Mouse (Mus musculus) cortical plate, adult 2 months (tissue): Measurements from ENCODE around the gene Gm47429. TPM values are rescaled to one million over a fixed set of nuclear protein-coding genes. Genes with fewer than 3 reads are reported as not detected.

Experiments used
- H3K27ac ChIP-seq: fragments of 200-500 bp; 2 replicates; pipeline ENCODE4 v1.5.1; 2012; ENCODE audit warnings: low read length, control low read depth, inconsistent platforms; ENCODE audit not compliant: insufficient read depth
- H3K4me1 ChIP-seq: fragments of 200-500 bp; 2 replicates; pipeline ENCODE4 v1.6.1; 2011; ENCODE audit warnings: low read length; ENCODE audit not compliant: control insufficient read depth, insufficient read depth
- H3K4me3 ChIP-seq: fragments of 200-500 bp; 2 replicates; pipeline ENCODE4 v1.5.1; 2011; ENCODE audit warnings: mild to moderate bottlenecking, low read length, control low read depth; ENCODE audit not compliant: insufficient read depth
- CTCF ChIP-seq: fragments of 200-500 bp; IDR thresholded peaks from 2 replicates; pipeline ENCODE4 v1.5.1; 2011; ENCODE audit warnings: mild to moderate bottlenecking, control low read depth, low read length; ENCODE audit not compliant: insufficient read depth; ENCODE audit errors: extremely low read depth
- POLR2A ChIP-seq: fragments of 200-500 bp; IDR thresholded peaks from 2 replicates; pipeline ENCODE4 v1.6.1; 2011; ENCODE audit warnings: mild to moderate bottlenecking, low read length, control low read depth; ENCODE audit not compliant: insufficient read depth; ENCODE audit errors: extremely low read depth
- polyA plus RNA-seq: library from polyadenylated mRNA; depleted of rRNA; stranded (reverse); fragments of >200 nt; gene quantifications from 2 replicates; pipeline ENCODE4 v1.2.3, GENCODE M21; 2012; rRNA removed

Gm47429 gene
- polyA plus RNA-seq, 1 experiment, result not detected

- TF ChIP-seq CTCF, result no peak
- no peak for TF ChIP-seq POLR2A
- Histone ChIP-seq H3K4me3 (no peak overlapping the region), H3K27ac (no peak overlapping the region), H3K4me1 (no peaks in the 10 kb centered on the region)
Measured at GRCm38 (mm10) chr13:50423625-50424209, 20.0 kb downstream of the Gm47429 start.

- Histone ChIP-seq H3K4me1 (peaks cover 3% of the 10 kb centered on the region), H3K27ac (no peak overlapping the region), H3K4me3 (peak overlapping the region; percentile 60; the same call in 1 of the 2 replicates)
- TF ChIP-seq POLR2A (no peak), CTCF (no peak)
Measured at GRCm38 (mm10) chr13:50418421-50418820, 25.3 kb downstream of the Gm47429 start.

GRCm38 (mm10) chr13:50417389-50418183, 26.1 kb downstream of the Gm47429 start, which contains the start of gene Fbxw17:
Fbxw17 (plus strand) TSS chr13:50417864.
- Histone ChIP-seq H3K4me1 (peaks cover 3% of the 10 kb centered on the region), H3K4me3 (peak within 1 kb of the TSS; percentile 60), H3K27ac (0 out of 2 replicates have a peak within 1 kb of the TSS, but pooled peaks have one; percentile 13)
- TF ChIP-seq CTCF (no peak), POLR2A (peak; percentile 65)

Other genes with a start within 250 kb of the Gm47429 start
- not detected in 2 replicates for gene Gm906, start 193.6 kb downstream of the Gm47429 start, polyA plus RNA-seq
- 19.1 and 20.8 TPM in 2 replicates for gene Fbxw17, start 26.0 kb downstream of the Gm47429 start, polyA plus RNA-seq
- not detected in 2 replicates for gene Nutm2, start 23.4 kb upstream of the Gm47429 start, polyA plus RNA-seq
- not detected in 2 replicates for gene Gm904, start 199.3 kb upstream of the Gm47429 start, polyA plus RNA-seq